Comparison of ENCODE assay signal across 9 mouse cellular contexts in genomic region chr17:45642701-45643100, GRCm38 (mm10). TPM values are rescaled to one million over a fixed set of nuclear protein-coding genes. Genes with fewer than 3 reads are reported as not detected.
DNase-seq lines count a peak whose midpoint lies in the region; ATAC-seq lines count a peak whose summit lies in the region.
"Had no signal": no experiment of that assay in that cellular context is flagged by ENCODE, and none has a peak within 500 bp of the region (broad histone marks: within the 10 kb centered on the region; RNA-seq: fewer than 3 reads in every experiment).

No protein-coding gene starts in this region.

- no peak overlapping the region for H3K27ac ChIP-seq in liver, embryonic 13.5 days
- H3K27ac ChIP-seq: heart, embryonic 13.5 days had no signal

- no peak overlapping the region for H3K4me3 ChIP-seq in liver, embryonic 13.5 days (replicated peaks)
- H3K4me3 ChIP-seq: heart, embryonic 13.5 days had no signal

- WGBS in liver, embryonic 13.5 days (ENCODE audit: insufficient replicate concordance), result 16% methylated on average over 12 of the region's 12 CpGs

- H3K27me3 ChIP-seq in liver, embryonic 13.5 days, result 0 out of 2 replicates have a peak, but pooled peaks cover 7% of the 10 kb centered on the region
- H3K27me3 ChIP-seq: heart, embryonic 13.5 days had no signal

- no peaks in the 10 kb centered on the region for H3K36me3 ChIP-seq in liver, embryonic 13.5 days
- H3K36me3 ChIP-seq: heart, embryonic 13.5 days had no signal

- peak; percentile 41 to 63 for DNase-seq in urinary bladder, adult 18-20 months (ENCODE audit: low spot score in 2 of 2)
- DNase-seq in urinary bladder, postnatal 10 days (ENCODE audit: low spot score), result no peak
- DNase-seq in cerebellum, adult 18-20 months, result peak; percentile 74 to 85
- peak; percentile 69 for DNase-seq in forelimb bud, embryonic 11.5 days (ENCODE audit: low read depth, low spot score)
- peak; percentile 51 for DNase-seq in kidney, adult 9 months
- DNase-seq in liver, embryonic 13.5 days, result peak; percentile 47
- peak; percentile 30 for DNase-seq in retina, adult 2 months (ENCODE audit: low read depth, low spot score)
- peak; percentile 75 to 79 for DNase-seq in thymus, postnatal 36 days

- 0 out of 2 replicates have a peak, but pooled peaks cover 4% of the 10 kb centered on the region for H3K4me1 ChIP-seq in liver, embryonic 13.5 days (replicated peaks)
- H3K4me1 ChIP-seq: heart, embryonic 13.5 days had no signal

- ATAC-seq in liver, embryonic 13.5 days (ENCODE audit: low read depth), result no peak

- H3K9me3 ChIP-seq in liver, embryonic 13.5 days (replicated peaks), result no peaks in the 10 kb centered on the region

- no peak overlapping the region for H3K4me2 ChIP-seq in liver, embryonic 13.5 days
- H3K4me2 ChIP-seq: heart, embryonic 13.5 days had no signal

- no peak overlapping the region for H3K9ac ChIP-seq in liver, embryonic 13.5 days
- H3K9ac ChIP-seq: heart, embryonic 13.5 days had no signal

RNA-seq across cellular contexts. Expression of gene Capn11, which starts 16.4 kb away (rescaled TPM):
- 0.05 and 0.09 TPM in 2 replicates for polyA plus RNA-seq in liver, embryonic 13.5 days (2015; fragmentation: Nextera tagmentation; extraction: Ambion mirVana)

RNA-seq across cellular contexts. Expression of gene Mymx, which starts 40.8 kb away (rescaled TPM):
- polyA plus RNA-seq in liver, embryonic 13.5 days (2015; fragmentation: Nextera tagmentation; extraction: Ambion mirVana), result 0.42 and 0.59 TPM in 2 replicates

RNA-seq across cellular contexts. Expression of gene Slc29a1, which starts 43.3 kb away (rescaled TPM):
- 215 and 233 TPM in 2 replicates for polyA plus RNA-seq in liver, embryonic 13.5 days (2015; fragmentation: Nextera tagmentation; extraction: Ambion mirVana)

RNA-seq across cellular contexts. Expression of gene Mrpl14, which starts 43.4 kb away (rescaled TPM):
- 123 and 133 TPM in 2 replicates for polyA plus RNA-seq in liver, embryonic 13.5 days (2015; fragmentation: Nextera tagmentation; extraction: Ambion mirVana)

RNA-seq across cellular contexts. Expression of gene Tmem63b, which starts 44.0 kb away (rescaled TPM):
- polyA plus RNA-seq in liver, embryonic 13.5 days (2015; fragmentation: Nextera tagmentation; extraction: Ambion mirVana), result 7.7 and 8.3 TPM in 2 replicates
